In the genomic region with DNA sequence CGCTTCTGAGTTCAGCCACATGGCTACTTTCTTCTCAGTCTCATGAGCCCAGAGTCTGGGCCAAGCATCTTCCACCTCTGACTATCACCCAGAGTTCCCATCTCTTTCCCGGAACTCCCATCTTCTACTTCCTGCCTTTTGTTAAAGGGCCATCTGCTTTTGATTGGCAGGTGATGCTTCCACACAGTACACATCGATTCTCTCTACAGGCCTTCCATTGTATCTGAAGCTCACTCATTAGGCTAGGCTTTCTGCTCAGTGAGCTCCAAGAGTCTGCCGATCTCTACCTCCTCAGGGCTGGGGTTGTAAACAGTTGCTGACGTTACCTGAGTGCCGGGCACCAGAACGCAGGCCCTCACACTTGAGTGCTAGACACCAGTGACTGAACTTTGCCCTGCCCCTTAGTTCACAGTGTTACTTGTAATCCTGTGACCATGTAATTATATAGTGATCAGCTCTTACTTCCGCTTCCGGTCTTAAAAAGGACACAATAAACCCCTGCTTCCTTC, we compare ENCODE assay signal across 8 mouse cellular contexts. TPM values are rescaled to one million over a fixed set of nuclear protein-coding genes. Genes with fewer than 3 reads are reported as not detected.
DNase-seq lines count a peak whose midpoint lies in the region; ATAC-seq and TF ChIP-seq lines count a peak whose summit lies in the region.

TSS of gene Ak2 (plus strand) at position 459 of the 509 bp plus-strand sequence.

- no peak for TF ChIP-seq CTCF in MEL (IDR thresholded peaks at IDR 0.05 in 2 of 3, conservative IDR thresholded peaks at IDR 0.05 in 1 of 3; ENCODE audit: control insufficient read depth in 1 of 3, insufficient read depth in 1 of 3, low read depth in 2 of 3, low read length in 3 of 3, poor library complexity in 1 of 3, severe bottlenecking in 1 of 3)

- H3K4me2 ChIP-seq in forebrain, embryonic 13.5 days = peak within 1 kb of the TSS; percentile 83; the same call in 1 of the 2 replicates
- peak within 1 kb of the TSS; percentile 19; the same call in 1 of the 2 replicates for H3K4me2 ChIP-seq in hindbrain, embryonic 11.5 days (replicated peaks; ENCODE audit: low read depth, low read length)
- peak within 1 kb of the TSS; percentile 91 for H3K4me2 ChIP-seq in liver, embryonic 13.5 days

- no peak for ATAC-seq in forebrain, embryonic 13.5 days
- no peak for ATAC-seq in hindbrain, embryonic 11.5 days (ENCODE audit: low FRiP score)
- no peak for ATAC-seq in liver, embryonic 13.5 days (ENCODE audit: low read depth)
- ATAC-seq in cerebellum, adult (ENCODE audit: insufficient number of reproducible peaks, low FRiP score, low TSS enrichment) = no peak

- no peak within 1 kb of the TSS for H3K4me3 ChIP-seq in MEL (ENCODE audit: control insufficient read depth in 1 of 2, insufficient read depth in 1 of 2, low read depth in 2 of 2, low read length in 2 of 2)
- H3K4me3 ChIP-seq in forebrain, embryonic 13.5 days = no peak within 1 kb of the TSS
- H3K4me3 ChIP-seq in hindbrain, embryonic 11.5 days (ENCODE audit: low read depth, low read length) = no peak within 1 kb of the TSS
- peak within 1 kb of the TSS; percentile 81 for H3K4me3 ChIP-seq in liver, embryonic 13.5 days (replicated peaks)

- H3K4me1 ChIP-seq in MEL (ENCODE audit: control insufficient read depth in 1 of 2, insufficient read depth in 2 of 2, low read length in 2 of 2) = peaks cover 0 to 29% of the 10 kb centered on the region in 2 experiments; a peak in 3 of 4 replicates
- peaks cover 14% of the 10 kb centered on the region for H3K4me1 ChIP-seq in forebrain, embryonic 13.5 days
- peaks cover 6% of the 10 kb centered on the region; the same call in 1 of the 2 replicates for H3K4me1 ChIP-seq in hindbrain, embryonic 11.5 days (replicated peaks; ENCODE audit: control insufficient read depth, insufficient read depth, low read length)
- H3K4me1 ChIP-seq in liver, embryonic 13.5 days (replicated peaks) = peaks cover 34% of the 10 kb centered on the region

- H3K27me3 ChIP-seq in MEL (ENCODE audit: control insufficient read depth in 1 of 2, insufficient read depth in 2 of 2, low read length in 2 of 2) = peaks cover 0 to 2% of the 10 kb centered on the region in 2 experiments; a peak in 2 of 4 replicates
- H3K27me3 ChIP-seq in forebrain, embryonic 13.5 days = peaks cover 4% of the 10 kb centered on the region; the same call in 1 of the 2 replicates
- no peaks in the 10 kb centered on the region for H3K27me3 ChIP-seq in hindbrain, embryonic 11.5 days (ENCODE audit: control insufficient read depth, insufficient read depth, low read length)
- peaks cover 9% of the 10 kb centered on the region; the same call in 1 of the 2 replicates for H3K27me3 ChIP-seq in liver, embryonic 13.5 days

- TF ChIP-seq RAD21 in MEL (IDR thresholded peaks at IDR 0.05; ENCODE audit: low read depth, low read length) = no peak

- H3K79me2 ChIP-seq in MEL (ENCODE audit: control insufficient read depth, insufficient read depth, low read length, poor library complexity) = peaks cover 33% of the 10 kb centered on the region

- H3K9me3 ChIP-seq in MEL (replicated peaks; ENCODE audit: insufficient read depth, low read length) = no peaks in the 10 kb centered on the region
- H3K9me3 ChIP-seq in forebrain, embryonic 13.5 days (replicated peaks) = no peaks in the 10 kb centered on the region
- H3K9me3 ChIP-seq in hindbrain, embryonic 11.5 days (ENCODE audit: control insufficient read depth, low read length) = no peaks in the 10 kb centered on the region
- no peaks in the 10 kb centered on the region for H3K9me3 ChIP-seq in liver, embryonic 13.5 days (replicated peaks)

- TF ChIP-seq EP300 in MEL (IDR thresholded peaks at IDR 0.05; ENCODE audit: low read depth in 1 of 2, low read length in 2 of 2) = no peak

- peak within 1 kb of the TSS; percentile 45 for H3K27ac ChIP-seq in MEL (ENCODE audit: control insufficient read depth, low read depth, low read length)
- no peak within 1 kb of the TSS for H3K27ac ChIP-seq in forebrain, embryonic 13.5 days
- no peak within 1 kb of the TSS for H3K27ac ChIP-seq in hindbrain, embryonic 11.5 days (ENCODE audit: low read depth, low read length)
- H3K27ac ChIP-seq in liver, embryonic 13.5 days = peak within 1 kb of the TSS; percentile 14; the same call in 1 of the 2 replicates

- TF ChIP-seq POLR2A in MEL (IDR thresholded peaks at IDR 0.05; ENCODE audit: control insufficient read depth in 1 of 2, insufficient read depth in 1 of 2, low read depth in 1 of 2, low read length in 2 of 2, poor library complexity in 1 of 2) = no peak

- no peak for DNase-seq in adrenal gland, adult 18-20 months (ENCODE audit: low spot score in 2 of 2)
- DNase-seq in adrenal gland, adult (ENCODE audit: inconsistent age in 2 of 2, low spot score in 1 of 2) = no peak
- DNase-seq in MEL (ENCODE audit: low read depth, low spot score) = no peak
- DNase-seq in hindbrain, embryonic 11.5 days (ENCODE audit: low spot score) = no peak
- DNase-seq in liver, embryonic 13.5 days = no peak
- DNase-seq in spleen, adult 12 weeks (ENCODE audit: low spot score) = no peak

- peak within 1 kb of the TSS; percentile 55 for H3K9ac ChIP-seq in MEL (ENCODE audit: control insufficient read depth, low read depth, low read length, poor library complexity, severe bottlenecking)
- no peak within 1 kb of the TSS for H3K9ac ChIP-seq in forebrain, embryonic 13.5 days
- H3K9ac ChIP-seq in hindbrain, embryonic 11.5 days (ENCODE audit: low read depth, low read length) = no peak within 1 kb of the TSS
- no peak within 1 kb of the TSS; the same call in 1 of the 2 replicates for H3K9ac ChIP-seq in liver, embryonic 13.5 days

- H3K36me3 ChIP-seq in MEL (ENCODE audit: control insufficient read depth in 1 of 2, insufficient read depth in 2 of 2, low read length in 2 of 2) = peaks cover 0 to 24% of the 10 kb centered on the region in 2 experiments; a peak in 3 of 4 replicates
- H3K36me3 ChIP-seq in forebrain, embryonic 13.5 days (ENCODE audit: poor library complexity, severe bottlenecking) = 0 out of 2 replicates have a peak, but pooled peaks cover 3% of the 10 kb centered on the region
- 0 out of 2 replicates have a peak, but pooled peaks cover 2% of the 10 kb centered on the region for H3K36me3 ChIP-seq in hindbrain, embryonic 11.5 days (ENCODE audit: control insufficient read depth, insufficient read depth, low read length)
- H3K36me3 ChIP-seq in liver, embryonic 13.5 days = peaks cover 16% of the 10 kb centered on the region; the same call in 1 of the 2 replicates

- 95% methylated on average over 9 of the region's 9 CpGs for WGBS in forebrain, embryonic 13.5 days
- 90% methylated on average over 9 of the region's 9 CpGs for WGBS in hindbrain, embryonic 11.5 days
- 85% methylated on average over 9 of the region's 9 CpGs for WGBS in liver, embryonic 13.5 days (ENCODE audit: insufficient replicate concordance)

TF ChIP-seq in MEL, 35 proteins besides CTCF, POLR2A, EP300 and RAD21:
- TF ChIP-seq TAL1 (IDR thresholded peaks at IDR 0.05; ENCODE audit: low read length) = no peak
- TF ChIP-seq SMC3 (IDR thresholded peaks at IDR 0.05; ENCODE audit: low read depth, low read length) = no peak
- no peak for TF ChIP-seq RCOR1 (IDR thresholded peaks at IDR 0.05; ENCODE audit: low read depth, low read length)
- TF ChIP-seq MAX (IDR thresholded peaks at IDR 0.05; ENCODE audit: low read length) = no peak
- TF ChIP-seq ZNF384 (IDR thresholded peaks at IDR 0.05; ENCODE audit: low read depth, low read length) = no peak

RNA-seq across cellular contexts. Expression of gene Ak2, which starts in this region (rescaled TPM):
- total RNA-seq in adrenal gland, adult 18-20 months (2021) = 100 to 1,000 TPM; 111 to 164 TPM
- total RNA-seq in MEL (2012; rRNA removed) = 263 and 330 TPM in 2 replicates
- polyA plus RNA-seq in MEL (2012; ENCODE audit: insufficient read depth in 1 of 2, insufficient read length in 2 of 2, low read depth in 1 of 2, low replicate concordance in 2 of 2, missing spikeins in 1 of 2) = 100 to 1,000 TPM in 1 of 2 experiments, not detected in 1; 366 TPM
- 155 and 166 TPM in 2 replicates for polyA plus RNA-seq in forebrain, embryonic 13.5 days (2015; fragmentation: Nextera tagmentation; extraction: Ambion mirVana)
- 119 and 128 TPM in 2 replicates for polyA plus RNA-seq in hindbrain, embryonic 11.5 days (2014; fragmentation: Nextera tagmentation; extraction: Ambion mirVana)
- polyA plus RNA-seq in liver, embryonic 13.5 days (2015; fragmentation: Nextera tagmentation; extraction: Ambion mirVana) = 182 and 189 TPM in 2 replicates

Comparison
In these comparisons a context has a peak if more than half of its experiments do, and no peak if none do; other contexts are left out.
1. H3K27ac ChIP-seq: peak in MEL (single experiment) and liver, embryonic 13.5 days (single experiment); none in forebrain, embryonic 13.5 days (single experiment) and hindbrain, embryonic 11.5 days (single experiment).
2. H3K4me2 ChIP-seq: peak in every context shown above with its lines; median percentile 91 in liver, embryonic 13.5 days; 83 in forebrain, embryonic 13.5 days; 19 in hindbrain, embryonic 11.5 days.